Mouse (Mus musculus) embryonic stem cell, embryonic (primary cell): ENCODE measurements around the gene Gm10643.

Experiments used
- CTCF ChIA-PET, 4 experiments: fragments of 300-600 bp in 2 of 4; fragments of 350-600 bp in 2 of 4; sonication (Branson Sonifier 250); formaldehyde crosslinking; loops; one replicate each; lab custom pipeline; 2022; ENCODE audit warnings: inconsistent platforms in 2 of 4; lab: Charles Lee
- POLR2A ChIA-PET, 4 experiments: fragments of 300-600 bp in 2 of 4; fragments of 350-600 bp in 2 of 4; sonication (Branson Sonifier 250); formaldehyde crosslinking; loops; one replicate each; lab custom pipeline; 2022; ENCODE audit warnings: antibody characterized with exemption in 4 of 4, inconsistent platforms in 1 of 4; lab: Charles Lee

Gene Gm10643

DNA sequence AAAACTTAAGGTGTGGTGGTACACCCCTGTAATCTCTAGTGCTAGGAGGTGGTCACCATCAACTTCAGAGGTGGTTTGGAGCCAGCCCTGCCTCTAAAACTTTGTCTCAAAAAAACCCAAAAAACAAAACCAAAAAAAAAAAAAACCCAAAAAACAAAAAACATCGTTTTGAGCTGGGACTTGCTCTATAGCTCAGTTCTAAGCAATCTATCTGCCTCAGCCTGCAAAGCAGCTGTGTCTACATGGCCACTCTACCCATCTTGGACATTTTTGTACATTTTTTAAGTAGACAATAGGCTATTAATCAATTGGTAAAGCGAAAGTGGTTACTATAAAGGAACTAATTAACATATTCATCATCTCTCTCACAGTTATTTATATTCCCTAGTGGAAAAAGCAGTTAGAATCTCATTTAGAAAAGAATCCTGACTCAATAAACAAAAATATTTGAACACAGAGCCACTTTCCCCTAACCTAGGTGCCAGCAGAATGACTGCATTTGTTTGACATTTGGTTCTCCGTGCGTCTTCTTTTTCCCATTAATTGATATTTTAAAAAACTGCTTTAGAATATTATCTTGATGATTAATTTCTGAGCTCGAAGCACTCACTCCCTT, 628 bp upstream of the Gm10643 start:
- POLR2A ChIA-PET: interaction anchor here in 3 of 4 experiments (0.6 to 4.5 kb wide), 25 partner anchors 8 to 804 kb away, joined by 3 to 88 read pairs (median 7); partner anchors contain the start of genes 1700067K01Rik (in 1 of the 3), 4930432K21Rik (in 1 of the 3), Asf1b (in 1 of the 3) and Calr (in 1 of the 3)
- CTCF ChIA-PET: interaction anchor here in 3 of 4 experiments (0.6 to 1.5 kb wide), 4 partner anchors 26 to 777 kb away, joined by 3 to 6 read pairs (median 3); no protein-coding TSS in a partner anchor

DNA sequence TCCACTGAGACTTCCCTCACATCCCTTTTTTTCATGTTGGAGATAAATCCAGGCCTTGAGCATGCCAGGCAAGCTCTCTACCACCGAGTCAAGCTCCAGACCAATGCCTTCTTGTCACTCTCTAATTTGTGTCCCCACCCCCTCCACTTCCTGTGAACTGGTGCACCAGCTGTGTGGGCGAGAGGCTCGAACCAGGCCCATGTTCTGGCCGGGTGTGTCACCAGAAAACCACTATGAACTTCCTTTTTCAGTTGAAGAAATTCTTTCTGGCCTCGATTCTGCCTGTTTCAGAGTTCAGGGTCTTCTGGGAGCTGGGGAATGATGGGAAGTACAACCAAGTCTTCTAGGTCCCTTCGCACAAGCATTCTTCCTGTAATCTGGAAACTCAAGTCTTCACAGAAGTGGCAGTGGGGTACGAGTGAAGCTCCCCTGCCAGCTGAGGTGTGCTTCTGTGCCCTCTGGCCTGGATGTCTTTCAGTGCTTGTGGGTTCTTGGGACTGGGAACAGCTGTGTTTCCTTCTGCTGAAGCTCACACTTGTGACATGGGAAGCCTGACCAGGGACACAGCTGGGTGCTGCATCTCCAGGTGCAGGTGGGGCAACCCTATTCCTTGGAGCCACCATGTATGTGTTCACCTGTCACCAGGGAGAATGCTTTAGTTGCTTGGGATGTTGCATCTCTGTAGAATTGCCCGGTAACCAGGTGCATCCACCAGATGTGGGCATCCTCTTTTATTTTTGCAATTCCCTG, 901 bp downstream of the Gm10643 start:
- ChIA-PET CTCF (interaction anchor here in 2 of 4 experiments (0.7 to 1.4 kb wide), 5 partner anchors 25 to 55 kb away, joined by 3 to 5 read pairs (median 3); no protein-coding TSS in a partner anchor), POLR2A (interaction anchor here in 2 of 4 experiments (0.9 to 4.5 kb wide), 7 partner anchors 12 to 53 kb away, joined by 3 to 88 read pairs (median 3); partner anchors contain the start of gene Dcaf15 (in 2 of the 2))

DNA sequence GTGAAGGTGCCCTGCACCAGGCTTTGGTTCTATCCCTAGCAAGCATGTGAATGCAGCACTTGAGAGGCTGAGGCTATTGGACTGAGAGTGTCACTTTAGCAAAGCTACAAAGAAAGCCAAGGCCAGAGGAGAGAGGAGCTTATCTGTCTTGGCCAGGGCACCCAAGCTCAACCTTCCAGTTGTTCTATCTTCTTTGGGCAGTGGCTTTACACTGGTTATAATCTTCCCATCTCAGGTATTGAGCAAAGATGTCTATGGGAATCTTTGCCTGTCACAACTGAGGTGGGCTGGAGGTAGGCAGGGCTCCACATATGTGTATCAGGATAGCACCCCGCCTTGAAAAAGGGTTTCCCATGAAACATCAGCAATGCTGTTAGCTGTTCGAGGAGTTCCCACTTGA, 4.7 kb downstream of the Gm10643 start:
- POLR2A ChIA-PET: interaction anchor here in 3 of 4 experiments (0.5 to 5.4 kb wide), 6 partner anchors 14 to 596 kb away, joined by 3 to 50 read pairs (median 6); partner anchors contain the start of genes Dcaf15 (in 2 of the 3) and Podnl1 (in 1 of the 3)
- CTCF ChIA-PET: interaction anchor here in 1 of 4 experiments (0.7 to 1.4 kb wide), 2 partner anchors 16 to 21 kb away, joined by 3 read pairs; no protein-coding TSS in a partner anchor

DNA sequence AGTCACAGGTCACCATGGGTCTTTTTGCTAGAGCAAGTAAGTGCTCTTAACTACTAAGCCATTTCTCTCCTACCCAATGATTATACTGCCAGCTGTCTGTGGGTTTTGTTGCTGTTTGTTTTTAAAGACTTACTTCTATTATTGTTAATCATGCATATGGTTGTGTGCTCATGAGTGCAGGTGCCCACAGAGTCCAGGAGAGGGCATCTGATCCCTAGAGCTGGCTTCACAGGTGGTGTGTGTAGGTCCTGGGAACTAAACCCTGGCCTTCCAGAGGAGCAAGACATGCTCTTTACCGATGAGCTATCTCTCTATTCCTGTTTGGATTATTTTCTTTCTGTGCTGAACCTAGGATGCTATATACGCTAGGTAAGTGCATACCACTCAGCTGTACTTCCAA, 5.7 kb downstream of the Gm10643 start:
- CTCF ChIA-PET: interaction anchor here (0.5 to 1.4 kb wide), 14 partner anchors 9 to 151 kb away, joined by 3 to 6 read pairs (median 3); no protein-coding TSS in a partner anchor
- POLR2A ChIA-PET: interaction anchor here in 3 of 4 experiments (0.6 to 5.4 kb wide), 20 partner anchors 7 to 226 kb away, joined by 3 to 53 read pairs (median 4); partner anchors contain the start of genes Dcaf15 (in 3 of the 3), Mri1 (in 1 of the 3) and Rfx1 (in 1 of the 3)

DNA sequence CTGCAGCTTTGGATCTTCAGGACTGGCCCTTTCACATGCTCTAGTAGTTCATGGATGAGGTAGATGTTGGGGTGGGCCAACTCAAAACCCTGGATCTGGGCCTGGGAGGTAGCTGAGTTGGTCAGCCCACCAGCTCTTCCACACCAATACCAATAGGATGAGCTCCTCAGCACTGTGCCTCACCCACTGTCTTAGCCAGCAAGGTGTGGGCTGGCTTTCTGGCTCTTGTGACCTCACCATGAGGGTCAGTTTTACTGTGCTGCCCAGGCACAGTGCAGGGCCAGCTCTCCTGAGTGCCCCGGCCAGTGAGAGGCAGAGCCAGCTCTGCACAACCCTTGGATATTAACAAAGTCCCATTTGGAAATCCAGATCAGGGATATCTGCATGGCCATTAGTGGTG, 7.1 kb downstream of the Gm10643 start:
- CTCF ChIA-PET: interaction anchor here in 3 of 4 experiments (0.6 to 1.2 kb wide), 5 partner anchors 15 to 532 kb away, joined by 3 to 9 read pairs (median 4); partner anchors contain the start of genes Dcaf15 (in 1 of the 3) and Il27ra (in 1 of the 3)

DNA sequence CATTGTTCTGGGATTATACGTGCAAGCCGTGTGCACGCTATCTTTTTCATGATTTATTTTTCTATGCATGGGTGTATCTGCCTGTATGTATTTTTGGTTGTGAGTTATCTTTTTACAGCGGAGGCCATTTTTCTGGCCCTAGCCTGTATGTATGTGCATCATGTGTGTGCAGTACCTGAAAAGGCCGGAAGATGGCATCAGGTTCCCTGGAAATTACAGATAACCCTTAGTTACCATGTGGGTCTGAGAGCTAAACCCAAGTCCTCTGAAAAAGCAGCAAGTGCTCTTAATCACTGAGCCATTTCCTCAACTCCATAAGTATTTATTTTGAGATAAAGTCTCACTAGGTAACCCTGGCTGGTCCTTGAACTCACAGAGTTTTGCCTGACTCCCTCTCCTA, 11.7 kb downstream of the Gm10643 start:
- ChIA-PET CTCF (interaction anchor here in 3 of 4 experiments (0.6 to 1.8 kb wide), 8 partner anchors 9 to 157 kb away, joined by 3 to 5 read pairs (median 4); partner anchors contain the start of genes Il27ra (in 1 of the 3) and Rln3 (in 1 of the 3)), POLR2A (interaction anchor here in 3 of 4 experiments (0.6 to 2.8 kb wide), 15 partner anchors 9 to 217 kb away, joined by 3 to 27 read pairs (median 4); partner anchors contain the start of genes Rfx1 (in 3 of the 3), Il27ra (in 2 of the 3), Ccdc130 (in 1 of the 3) and Dcaf15 (in 1 of the 3))

More for the DNA sequence above, 7.1 kb downstream of the Gm10643 start:
- POLR2A ChIA-PET: interaction anchor here (0.6 to 5.4 kb wide), 37 partner anchors 8 to 410 kb away, joined by 3 to 53 read pairs (median 4); partner anchors contain the start of genes 2210011C24Rik (in 2 of the 4), Asf1b (in 2 of the 4), Gm10644 (in 2 of the 4) and Il27ra (in 2 of the 4)

DNA sequence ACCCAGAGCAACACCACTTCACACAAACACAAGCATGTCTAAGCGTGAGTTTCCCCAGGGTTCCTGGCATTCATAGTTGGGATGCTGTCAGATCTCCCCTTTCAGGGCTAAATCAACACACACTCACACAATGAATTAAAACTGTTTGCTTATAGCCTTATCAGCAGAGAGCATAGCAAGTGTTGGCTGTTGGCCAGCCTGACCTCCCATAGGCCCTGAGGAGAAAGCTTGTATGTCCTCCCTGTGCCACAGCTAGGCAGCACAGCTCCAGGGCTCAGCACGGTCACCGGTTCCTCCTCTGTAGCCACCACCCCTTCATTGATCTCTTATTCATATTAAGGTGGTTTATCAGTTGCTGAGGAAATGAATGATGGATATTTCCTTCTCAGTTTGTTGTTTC, 12.2 kb downstream of the Gm10643 start:
- POLR2A ChIA-PET: interaction anchor here in 3 of 4 experiments (0.6 to 2.8 kb wide), 7 partner anchors 9 to 78 kb away, joined by 3 to 20 read pairs (median 4); partner anchors contain the start of genes Il27ra (in 2 of the 3), Rfx1 (in 1 of the 3) and Rln3 (in 1 of the 3)
- CTCF ChIA-PET: interaction anchor here in 3 of 4 experiments (0.5 to 1.8 kb wide), 5 partner anchors 17 to 158 kb away, joined by 3 to 4 read pairs (median 3); no protein-coding TSS in a partner anchor

DNA sequence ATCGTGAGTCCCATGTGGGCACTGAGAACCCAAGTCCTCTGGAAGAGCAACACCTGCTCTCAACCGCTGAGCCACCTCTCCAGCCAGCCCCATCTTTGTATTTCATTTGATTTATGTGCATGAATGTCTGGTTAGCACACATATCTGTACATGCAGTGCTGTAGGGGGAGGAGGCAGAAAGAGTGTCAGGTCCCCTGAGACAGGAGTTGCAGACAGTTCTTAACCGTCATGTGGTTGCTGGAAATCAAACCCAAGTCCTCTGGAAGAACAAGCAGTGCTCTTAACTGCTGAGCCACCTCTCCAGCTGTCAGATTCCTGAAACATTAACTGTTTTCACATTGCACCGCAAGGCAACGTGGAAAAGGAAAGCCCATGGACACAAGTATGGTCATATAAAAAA, 16.8 kb downstream of the Gm10643 start:
- ChIA-PET POLR2A (interaction anchor here in 1 of 4 experiments (1.7 to 4.1 kb wide), 2 partner anchors 9 to 20 kb away, joined by 6 to 25 read pairs; partner anchors contain the start of gene Rfx1), CTCF (interaction anchor here in 1 of 4 experiments (1.2 kb wide), 1 partner anchor 9 kb away, joined by 3 read pairs; no protein-coding TSS in a partner anchor)

DNA sequence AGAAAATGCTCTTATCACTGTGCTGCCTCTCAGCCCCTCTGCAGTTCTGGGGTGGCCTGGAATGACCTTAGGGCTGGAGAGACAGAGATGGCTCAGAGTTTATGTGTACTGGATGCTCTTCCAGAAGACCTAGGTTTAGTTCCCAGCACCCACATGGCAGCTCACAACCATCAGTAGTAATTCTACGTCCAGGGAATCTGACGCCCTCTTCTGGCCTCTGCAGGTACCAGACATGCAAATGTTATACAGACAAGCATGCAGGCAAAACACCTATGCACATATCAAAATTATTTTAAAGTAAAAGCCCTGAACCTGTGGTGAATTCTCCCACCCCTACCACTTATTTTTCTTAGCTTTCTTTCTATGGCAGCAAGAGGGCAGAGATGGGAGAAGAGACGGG, 18.4 kb downstream of the Gm10643 start:
- POLR2A ChIA-PET: interaction anchor here in 2 of 4 experiments (0.6 to 1.4 kb wide), 6 partner anchors 11 to 935 kb away, joined by 3 to 7 read pairs (median 4); partner anchors contain the start of gene Rfx1 (in 1 of the 2)
- CTCF ChIA-PET: interaction anchor here in 2 of 4 experiments (0.6 to 0.8 kb wide), 4 partner anchors 15 to 174 kb away, joined by 3 to 4 read pairs (median 3); partner anchors contain the start of genes Asf1b (in 1 of the 2) and Gm10644 (in 1 of the 2)

DNA sequence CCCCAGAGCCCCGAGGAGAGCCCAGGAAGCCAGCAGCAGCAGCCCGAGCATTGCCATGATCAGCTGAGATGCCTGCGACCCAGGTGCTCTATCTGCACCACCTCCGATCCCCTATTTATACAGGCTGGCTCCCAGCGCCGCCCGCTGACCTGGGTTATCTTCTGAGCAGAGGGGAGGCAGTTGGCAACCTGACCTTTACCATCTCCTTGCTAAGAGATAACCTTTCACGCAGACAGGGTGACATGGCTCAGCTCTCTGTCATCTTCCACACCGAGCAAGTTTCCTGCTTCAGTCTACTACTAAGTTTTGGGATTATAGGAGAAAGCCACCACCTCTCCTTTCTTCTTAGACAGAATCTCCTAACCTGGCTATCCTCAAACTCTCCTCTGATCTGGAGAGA, 20.0 kb downstream of the Gm10643 start, which contains the start of gene Rln3:
Rln3 (minus strand) TSS at position 101 of the 400 bp plus-strand sequence.
- ChIA-PET POLR2A (interaction anchor here (0.7 to 5.1 kb wide), 15 partner anchors 9 to 304 kb away, joined by 3 to 25 read pairs (median 4); partner anchors contain the start of genes Dcaf15 (in 2 of the 4), Rfx1 (in 2 of the 4), Adgre5 (in 1 of the 4) and Asf1b (in 1 of the 4)), CTCF (interaction anchor here (0.6 to 1.7 kb wide), 12 partner anchors 9 to 547 kb away, joined by 3 to 7 read pairs (median 3); no protein-coding TSS in a partner anchor)

DNA sequence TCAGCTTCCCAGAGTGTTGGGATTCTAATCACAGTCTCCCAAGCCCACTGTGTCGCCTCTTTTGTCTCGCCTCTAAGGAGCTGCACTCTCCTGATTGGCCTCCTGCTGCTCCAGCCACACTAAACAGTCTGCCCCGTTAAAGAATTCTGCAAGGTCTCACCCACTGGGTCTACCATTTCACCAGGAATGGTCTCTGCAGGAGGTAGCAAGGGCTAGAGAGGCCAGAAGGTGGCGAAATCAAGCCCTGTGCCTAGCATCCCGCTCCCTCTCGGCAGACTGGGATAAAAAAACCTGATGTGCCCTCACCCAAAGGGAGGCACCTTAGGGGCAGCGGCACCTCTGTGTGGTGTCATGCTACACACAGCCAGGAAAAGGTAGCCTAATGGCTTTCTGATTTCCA, 20.8 kb downstream of the Gm10643 start:
- ChIA-PET POLR2A (interaction anchor here (0.6 to 5.1 kb wide), 17 partner anchors 10 to 303 kb away, joined by 3 to 25 read pairs (median 4); partner anchors contain the start of genes Dcaf15 (in 2 of the 4), Rfx1 (in 2 of the 4), Adgre5 (in 1 of the 4) and Asf1b (in 1 of the 4)), CTCF (interaction anchor here (0.6 to 3.1 kb wide), 15 partner anchors 10 to 548 kb away, joined by 3 to 9 read pairs (median 3); no protein-coding TSS in a partner anchor)

DNA sequence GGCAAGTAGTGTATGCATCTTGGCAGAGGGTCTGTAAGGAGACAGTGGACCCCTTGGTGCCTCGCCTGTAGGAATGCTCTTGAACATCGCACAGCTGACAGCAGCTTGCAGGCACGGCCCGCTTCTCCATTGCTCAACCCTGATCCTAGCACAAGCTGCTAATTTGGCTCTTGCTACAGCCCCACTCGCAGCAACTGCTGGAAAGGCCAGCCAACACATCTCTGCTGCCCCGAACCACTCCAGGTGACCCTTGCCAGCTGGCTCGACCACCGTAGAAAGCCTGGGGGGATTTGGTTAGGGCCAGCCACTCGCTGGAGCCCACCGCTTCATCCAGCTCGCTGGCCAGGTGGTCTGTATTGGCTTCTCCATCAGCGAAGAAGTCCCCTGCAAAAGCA, 22.0 kb downstream of the Gm10643 start:
- POLR2A ChIA-PET: interaction anchor here (0.6 to 5.1 kb wide), 15 partner anchors 9 to 162 kb away, joined by 3 to 25 read pairs (median 4); partner anchors contain the start of genes Dcaf15 (in 1 of the 4), Gm10643 (in 1 of the 4), Palm3 (in 1 of the 4) and Rfx1 (in 1 of the 4)
- CTCF ChIA-PET: interaction anchor here in 3 of 4 experiments (0.5 to 3.1 kb wide), 10 partner anchors 10 to 165 kb away, joined by 3 to 9 read pairs (median 4); partner anchors contain the start of gene Dcaf15 (in 1 of the 3)

DNA sequence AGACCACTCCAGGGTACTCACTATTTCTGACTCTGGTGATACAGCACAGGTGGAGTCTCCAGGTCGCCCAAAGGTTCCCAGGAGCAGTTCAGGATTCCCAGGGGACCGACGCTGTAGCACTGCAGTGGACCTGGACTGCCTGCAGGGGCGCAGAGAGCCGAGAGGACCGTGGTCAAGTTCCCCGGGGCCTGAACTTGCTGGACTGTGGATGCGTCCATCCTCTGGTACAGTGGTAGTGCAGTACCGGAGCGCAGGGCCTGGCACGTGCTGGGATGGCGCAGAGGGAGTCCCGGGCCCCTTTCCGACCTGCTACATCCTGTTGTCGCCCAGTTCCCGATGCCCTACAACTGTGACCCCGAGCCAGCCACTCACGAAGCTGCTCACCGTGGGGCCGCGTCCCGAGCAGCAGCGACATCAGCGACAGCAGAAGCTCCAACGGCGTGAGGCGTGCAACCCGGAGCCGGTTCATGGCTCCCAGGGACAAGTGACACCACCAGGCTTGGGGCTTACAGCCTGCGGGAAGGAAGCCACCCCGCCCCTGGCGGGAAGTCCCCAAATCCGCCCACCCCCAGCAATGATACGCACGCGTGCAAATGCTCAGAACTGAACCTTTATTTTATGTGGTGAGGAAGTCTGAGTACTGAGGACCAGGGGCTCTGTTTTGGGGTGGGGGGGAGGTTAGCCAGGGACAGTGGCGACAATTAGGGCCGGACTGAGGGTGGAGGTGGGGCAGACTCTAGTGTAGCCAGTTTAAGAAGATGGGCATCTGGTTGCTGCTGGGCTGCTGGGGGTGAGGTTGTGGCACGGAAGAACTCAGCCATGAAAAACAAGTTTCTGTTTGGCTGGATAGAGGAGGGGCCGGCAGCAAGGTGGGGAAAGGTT, 22.6 kb downstream of the Gm10643 start, which contains the start of gene Il27ra:
Il27ra (minus strand) TSS at position 524 of the 882 bp plus-strand sequence.
- CTCF ChIA-PET: interaction anchor here (0.6 to 3.1 kb wide), 16 partner anchors 8 to 1035 kb away, joined by 3 to 9 read pairs (median 4); partner anchors contain the start of gene Dcaf15 (in 1 of the 4)

DNA sequence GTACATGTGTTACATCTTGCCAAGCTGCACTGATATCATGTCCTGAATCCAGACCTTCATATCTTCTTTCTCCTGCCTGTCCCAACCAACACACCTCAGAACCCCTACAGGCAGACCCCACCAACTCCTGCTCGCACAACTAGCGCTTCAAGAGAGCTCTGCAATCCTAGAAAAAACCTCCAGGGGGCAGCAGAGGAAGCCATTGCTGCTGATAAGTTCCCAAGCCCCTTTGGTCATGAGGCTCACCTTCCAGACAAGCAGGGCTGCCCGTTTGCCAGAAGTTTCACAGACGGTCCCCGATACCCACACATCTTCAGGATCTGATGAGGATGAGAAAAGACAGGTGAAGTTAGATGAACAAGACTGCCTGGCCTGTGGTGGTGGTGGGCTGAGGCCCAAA, 25.9 kb downstream of the Gm10643 start:
- POLR2A ChIA-PET: interaction anchor here in 3 of 4 experiments (0.5 to 3.2 kb wide), 30 partner anchors 9 to 774 kb away, joined by 3 to 19 read pairs (median 4); partner anchors contain the start of genes 1700067K01Rik (in 1 of the 3), 4930432K21Rik (in 1 of the 3), Cc2d1a (in 1 of the 3) and Dcaf15 (in 1 of the 3)
- CTCF ChIA-PET: interaction anchor here (0.5 to 2.2 kb wide), 73 partner anchors 8 to 922 kb away, joined by 3 to 18 read pairs (median 4); partner anchors contain the start of genes Dcaf15 (in 2 of the 4), Rfx1 (in 2 of the 4), 1700067K01Rik (in 1 of the 4) and 2210011C24Rik (in 1 of the 4)

More for the DNA sequence above, 22.6 kb downstream of the Gm10643 start, which contains the start of gene Il27ra:
- POLR2A ChIA-PET: interaction anchor here in 3 of 4 experiments (0.6 to 5.1 kb wide), 20 partner anchors 9 to 193 kb away, joined by 3 to 25 read pairs (median 3); partner anchors contain the start of genes 1700067K01Rik (in 1 of the 3), Dcaf15 (in 1 of the 3), Gm10643 (in 1 of the 3) and Palm3 (in 1 of the 3)
